Mouse (Mus musculus): Measurements from ENCODE around the gene Itpa.
A peak's percentile ranks its signal among the peaks of the same experiment; 100 is the strongest.
"Not testable (repeated sequence)": the region's sequence is repeated elsewhere in the genome, so short reads cannot be mapped to it uniquely, and the experiment has no call there.

Gene Itpa

GRCm38 (mm10) chr2:130667559-130667958 is at the start of gene Itpa:
Gene Itpa (plus strand): TSS chr2:130667610.
- peak; percentile 87 to 93 for DNase-seq

DNA sequence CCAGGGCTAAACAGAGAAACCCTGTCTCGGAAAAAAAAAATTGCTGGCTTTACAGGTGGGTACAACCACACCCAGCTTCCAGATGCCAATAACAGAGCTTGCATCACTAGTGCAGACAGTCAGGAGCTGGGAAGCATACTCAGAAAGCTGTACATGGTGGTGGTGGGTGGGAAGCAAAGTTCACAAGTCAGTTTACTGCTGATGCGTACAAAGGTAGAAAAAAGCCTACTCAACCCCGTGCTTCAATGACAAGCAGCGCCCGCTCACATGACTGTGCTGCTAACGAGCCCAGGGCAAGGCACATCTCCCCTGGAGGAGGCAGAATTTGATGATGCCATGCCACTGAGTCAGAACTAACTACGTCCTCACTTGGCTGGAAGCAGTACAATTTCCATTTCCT is 48.4 kb upstream of the Itpa start:
- no peak for DNase-seq

DNA sequence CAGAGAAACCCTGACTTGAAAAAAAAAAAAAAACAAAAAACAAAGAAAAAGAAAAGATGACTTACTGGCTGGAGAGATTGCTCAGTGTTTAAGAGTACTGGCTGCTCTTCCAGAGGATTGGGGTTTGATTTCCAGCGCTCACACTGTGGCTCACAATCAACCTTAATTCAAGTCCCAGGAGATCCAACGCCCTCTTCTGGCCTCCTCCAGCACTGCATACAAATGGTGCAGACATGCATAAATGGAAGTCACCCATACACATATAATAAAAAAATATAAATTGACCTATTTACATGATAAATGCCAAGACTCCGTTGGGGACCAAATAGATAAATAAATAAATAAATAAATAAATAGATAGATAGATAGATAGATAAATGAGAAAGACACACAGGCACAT is 39.0 kb upstream of the Itpa start:
- no peak for DNase-seq

- DNase-seq, result no peak
Measured at GRCm38 (mm10) chr2:130629080-130629838, 38.2 kb upstream of the Itpa start.

DNA sequence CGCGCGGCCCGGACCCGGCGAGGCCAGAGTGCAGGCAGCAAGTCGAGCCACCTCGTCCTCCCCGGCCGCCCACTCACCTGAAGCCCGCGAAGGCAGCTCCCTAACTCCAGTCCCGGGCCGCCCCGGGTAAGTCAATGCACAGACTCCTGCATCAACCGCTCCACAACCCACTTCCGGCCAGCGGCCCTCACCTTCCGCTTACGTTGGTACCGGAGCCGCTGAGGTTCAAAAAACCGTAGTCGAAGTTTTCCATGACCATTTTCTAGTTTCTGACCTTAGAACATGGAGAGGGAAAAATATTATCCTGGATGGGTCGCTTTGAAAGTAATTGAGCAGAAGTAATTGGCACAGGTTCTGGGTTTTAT is 37.6 kb upstream of the Itpa start, which contains the start of the genes Fastkd5 and Ubox5:
Fastkd5 (minus strand) TSS at position 189 of the 365 bp plus-strand sequence.
Ubox5 (minus strand) TSS at position 200 of the 365 bp plus-strand sequence.
- peak; percentile 97 for DNase-seq

- DNase-seq, result peak; percentile 35 to 60
Measured at GRCm38 (mm10) chr2:130632416-130632815, 35.0 kb upstream of the Itpa start.

DNA sequence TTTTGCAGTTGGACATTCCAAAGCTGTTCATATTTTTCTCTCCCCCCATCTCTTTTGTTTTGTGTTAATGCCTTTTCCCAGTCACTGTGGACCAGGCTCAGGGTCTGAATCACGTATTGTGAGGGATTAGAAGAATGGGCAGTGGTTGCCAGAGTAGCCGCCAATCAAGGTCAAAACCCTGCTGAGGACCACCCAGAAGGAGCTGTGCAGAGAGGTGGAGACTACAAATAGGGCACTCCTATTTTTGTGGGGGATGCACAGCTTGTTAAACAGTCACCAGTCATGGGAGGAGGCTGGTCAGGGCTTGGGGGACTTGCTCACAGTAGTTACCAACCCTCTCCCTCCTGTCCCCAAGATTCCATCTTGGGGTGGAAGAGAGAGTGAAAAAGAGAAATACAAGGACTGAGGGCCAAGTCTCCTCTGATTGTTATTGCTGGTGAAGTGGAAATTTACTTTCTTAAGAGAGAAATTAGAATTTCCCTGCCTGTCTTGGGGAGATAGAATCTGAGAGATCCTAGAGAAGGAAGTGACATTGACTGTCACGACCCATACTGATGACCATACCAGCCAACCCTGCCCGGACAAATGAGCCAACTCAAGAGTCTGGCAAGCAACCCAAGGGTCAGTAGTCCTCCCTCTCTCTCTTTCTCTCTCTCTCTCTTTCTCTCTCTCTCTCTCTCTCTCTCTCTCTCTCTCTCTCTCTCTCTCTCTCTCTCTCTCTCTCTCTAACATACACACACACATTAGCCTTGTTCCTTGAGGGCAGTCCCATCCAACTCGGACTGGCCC is 34.3 kb upstream of the Itpa start:
- peak in 1 of 2 experiments; percentile 28 for DNase-seq

DNA sequence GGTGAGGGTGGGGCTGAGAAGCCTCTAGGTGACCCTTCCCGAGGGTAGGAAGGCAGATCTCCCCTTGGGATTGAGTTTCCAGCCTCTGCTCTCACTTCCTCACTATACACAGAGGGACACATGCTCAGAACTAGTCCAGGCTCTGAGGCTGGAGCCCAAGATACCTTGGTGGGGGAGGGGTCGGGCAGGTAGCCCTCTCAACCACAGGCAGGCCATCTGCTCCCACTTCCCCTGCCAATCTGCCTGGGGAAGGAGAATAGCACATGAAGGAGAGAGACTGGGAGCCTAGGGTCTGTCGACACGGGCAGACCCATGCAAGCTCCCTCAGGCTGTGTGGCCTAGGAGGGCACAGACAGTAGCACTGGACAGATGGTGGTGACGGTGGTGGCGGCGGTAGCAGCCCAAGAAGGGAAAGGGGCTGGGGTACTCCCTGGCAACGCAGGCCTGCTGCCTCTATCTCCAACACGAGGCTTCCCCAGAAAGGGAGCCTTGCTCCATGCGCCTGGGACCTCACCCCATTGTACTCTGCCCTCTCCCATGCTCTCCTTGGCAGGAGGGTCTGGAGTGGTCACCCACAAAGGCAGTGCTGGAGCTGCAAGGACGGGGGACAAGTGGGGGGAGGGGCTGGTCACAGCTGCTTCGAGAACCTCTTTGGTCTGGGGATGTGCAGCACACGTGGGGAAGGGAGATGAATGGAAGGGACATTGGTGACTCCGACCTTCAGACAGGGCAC is 33.2 kb upstream of the Itpa start:
- no peak for DNase-seq

GRCm38 (mm10) chr2:130634739-130635411 is 32.5 kb upstream of the Itpa start:
- peak; percentile 61 to 74 for DNase-seq

DNA sequence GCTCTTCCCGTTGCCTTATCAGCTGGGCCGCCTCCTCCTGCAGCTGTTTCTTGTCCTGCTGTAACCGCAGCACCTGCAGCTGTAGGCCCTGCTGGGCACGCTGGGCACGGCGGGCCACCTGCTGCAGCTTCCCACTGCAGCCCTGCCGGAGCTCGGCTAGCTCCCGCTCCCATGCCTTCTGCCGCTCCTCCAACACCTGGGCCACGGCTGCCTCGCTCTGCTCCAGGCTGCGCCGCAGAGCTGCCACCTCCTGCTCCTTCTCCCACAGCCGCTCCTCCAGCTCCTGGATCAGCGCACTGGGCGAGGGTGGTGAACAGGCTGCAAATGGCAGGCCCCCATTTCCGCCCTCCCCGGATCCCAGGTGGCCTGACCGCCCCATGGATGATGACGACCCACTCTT is 31.6 kb upstream of the Itpa start:
- peak; percentile 35 to 58 for DNase-seq

DNA sequence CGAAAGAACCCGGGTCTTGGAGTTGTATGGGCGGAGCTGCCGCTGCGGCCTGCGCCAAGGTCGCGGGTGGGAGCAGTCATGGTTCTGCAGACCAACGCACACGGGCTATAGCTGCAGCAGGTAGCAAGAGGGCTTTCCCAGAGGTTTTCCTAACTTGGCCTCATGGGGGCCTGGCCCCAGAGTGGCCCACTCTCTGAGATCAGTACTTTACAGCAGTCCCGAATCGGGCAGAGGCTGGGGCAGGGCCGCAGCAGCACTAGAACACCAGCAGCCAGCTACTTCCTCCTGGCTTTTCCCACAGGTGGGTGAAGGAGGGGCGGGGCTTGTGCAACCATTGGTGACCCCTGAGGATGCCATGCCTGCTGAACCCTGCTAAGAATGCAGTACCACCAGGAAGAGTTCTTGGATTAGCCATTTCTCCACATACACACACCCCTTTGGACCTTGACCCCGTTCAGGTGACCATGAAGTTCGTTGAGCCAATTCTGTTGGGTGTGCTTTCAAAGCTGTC is 29.3 kb upstream of the Itpa start:
- DNase-seq, result peak; percentile 83 to 92

DNA sequence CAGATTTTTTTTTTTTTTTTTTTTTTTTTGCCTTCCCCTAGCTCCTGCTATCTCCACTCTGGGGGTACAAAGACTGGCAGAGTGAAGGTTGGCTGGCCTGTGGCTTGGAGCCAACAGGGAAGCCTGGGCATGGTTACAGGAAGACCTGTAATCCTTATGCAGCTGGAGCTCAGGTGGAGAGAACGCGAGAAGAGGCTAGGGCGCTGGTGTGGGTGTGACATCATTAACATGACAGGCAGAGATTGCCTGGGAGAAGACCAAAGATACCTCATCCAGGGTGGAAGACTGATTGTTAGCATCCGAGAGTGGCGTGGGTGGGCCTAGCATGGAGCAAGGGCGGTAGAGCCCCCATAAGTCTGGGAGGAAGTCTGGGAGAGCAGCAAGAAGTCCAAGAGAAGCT is 28.1 kb upstream of the Itpa start:
- DNase-seq, result peak in 1 of 2 experiments; percentile 27

- DNase-seq, result peak in 1 of 2 experiments; percentile 18
Measured at GRCm38 (mm10) chr2:130641351-130642025, 25.9 kb upstream of the Itpa start.

GRCm38 (mm10) chr2:130642197-130642660 is 25.2 kb upstream of the Itpa start:
- peak; percentile 19 to 47 for DNase-seq

DNA sequence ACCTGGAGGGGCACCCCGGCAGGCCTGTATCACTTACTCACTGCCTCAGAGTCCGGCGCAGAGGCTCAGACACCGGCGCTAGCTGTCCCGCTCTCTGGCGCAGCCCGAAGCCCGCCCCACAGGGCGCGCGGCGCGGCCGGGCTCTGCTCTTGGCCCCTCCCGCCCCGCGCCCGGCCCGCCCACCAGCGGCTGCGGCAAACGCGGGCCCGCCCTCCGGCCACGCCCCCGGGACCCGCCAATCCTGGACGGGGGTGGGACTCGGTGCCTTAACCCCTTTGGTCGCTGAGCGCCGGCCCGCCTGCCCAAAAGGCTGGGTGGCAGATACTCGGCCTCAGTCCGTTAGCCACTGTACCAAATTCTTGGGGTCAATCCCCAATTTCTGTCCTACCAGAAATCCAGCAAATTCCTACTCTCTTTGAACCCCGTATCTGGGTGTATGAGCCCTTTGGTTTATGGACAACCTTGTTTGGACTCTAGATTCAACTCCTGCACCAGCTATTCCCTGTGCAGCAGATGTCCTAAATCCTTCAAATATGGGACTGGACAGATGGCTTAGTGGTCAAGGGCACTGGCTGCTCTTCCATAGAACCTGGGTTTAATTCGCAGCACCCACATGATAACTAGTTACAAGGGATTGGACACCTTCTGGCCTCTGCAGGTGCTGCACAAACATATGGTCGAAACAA is 24.6 kb upstream of the Itpa start, which contains the start of gene Lzts3:
Lzts3 (minus strand) TSS at position 120 of the 686 bp plus-strand sequence.
- DNase-seq, result peak; percentile 96 to 97

DNA sequence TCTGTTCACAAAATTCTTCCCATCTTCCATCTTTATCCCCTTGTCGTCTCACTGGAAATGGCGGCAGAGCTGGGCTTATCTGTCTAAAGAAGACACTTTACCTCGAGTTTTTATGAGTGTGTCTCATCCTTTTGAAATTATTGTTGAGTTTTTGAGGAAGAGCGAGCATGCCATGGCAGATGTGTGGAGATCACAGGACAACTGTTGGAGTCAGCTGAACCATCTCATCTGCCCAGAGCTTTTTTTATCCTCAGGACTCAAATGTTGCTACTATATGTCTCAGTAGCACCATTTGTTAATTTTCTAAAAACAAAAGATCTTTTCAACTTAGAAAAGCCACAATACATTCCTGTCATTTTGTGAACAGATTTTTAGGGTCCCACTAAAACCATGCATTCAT is 22.2 kb upstream of the Itpa start:
- DNase-seq, result no peak

DNA sequence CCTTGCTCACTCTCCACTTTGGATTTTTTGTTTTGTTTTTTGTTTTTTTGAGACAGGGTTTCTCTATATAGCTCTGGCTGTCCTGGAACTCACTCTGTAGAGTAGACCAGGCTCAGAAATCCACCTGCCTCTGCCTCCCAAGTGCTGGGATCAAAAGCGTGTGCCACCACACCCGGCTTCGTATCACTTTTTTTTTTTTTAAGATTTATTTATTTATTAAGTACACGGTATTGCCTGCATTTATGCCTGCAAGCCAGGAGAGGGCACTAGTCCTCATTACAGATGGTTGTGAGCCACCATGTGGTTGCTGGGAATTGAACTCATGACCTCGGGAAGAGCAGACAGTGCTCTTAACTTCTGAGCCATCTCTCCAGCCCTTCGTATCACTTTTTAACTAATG is 18.4 kb upstream of the Itpa start:
- not testable (repeated sequence) for DNase-seq

DNA sequence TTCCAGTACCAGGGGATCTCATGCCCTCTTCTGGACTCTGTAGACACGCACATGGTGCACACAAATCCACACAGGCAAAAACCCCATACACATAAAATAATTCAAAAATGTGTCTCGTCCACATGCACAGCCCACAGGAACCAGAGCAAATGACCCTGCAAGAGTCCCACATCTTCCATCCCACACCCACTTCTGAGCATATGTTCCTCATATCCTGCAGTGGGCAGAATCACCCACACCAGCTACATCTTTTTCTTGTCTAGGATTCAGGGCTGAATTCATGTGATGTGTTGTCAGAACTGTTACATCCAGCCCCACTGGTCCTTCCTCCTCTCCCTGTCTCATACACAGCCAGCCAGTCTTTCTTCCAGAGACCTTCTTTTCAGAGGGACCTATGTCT is 14.1 kb upstream of the Itpa start:
- DNase-seq, result no peak

- no peak for DNase-seq
Measured at GRCm38 (mm10) chr2:130653760-130654159, 13.7 kb upstream of the Itpa start.

DNA sequence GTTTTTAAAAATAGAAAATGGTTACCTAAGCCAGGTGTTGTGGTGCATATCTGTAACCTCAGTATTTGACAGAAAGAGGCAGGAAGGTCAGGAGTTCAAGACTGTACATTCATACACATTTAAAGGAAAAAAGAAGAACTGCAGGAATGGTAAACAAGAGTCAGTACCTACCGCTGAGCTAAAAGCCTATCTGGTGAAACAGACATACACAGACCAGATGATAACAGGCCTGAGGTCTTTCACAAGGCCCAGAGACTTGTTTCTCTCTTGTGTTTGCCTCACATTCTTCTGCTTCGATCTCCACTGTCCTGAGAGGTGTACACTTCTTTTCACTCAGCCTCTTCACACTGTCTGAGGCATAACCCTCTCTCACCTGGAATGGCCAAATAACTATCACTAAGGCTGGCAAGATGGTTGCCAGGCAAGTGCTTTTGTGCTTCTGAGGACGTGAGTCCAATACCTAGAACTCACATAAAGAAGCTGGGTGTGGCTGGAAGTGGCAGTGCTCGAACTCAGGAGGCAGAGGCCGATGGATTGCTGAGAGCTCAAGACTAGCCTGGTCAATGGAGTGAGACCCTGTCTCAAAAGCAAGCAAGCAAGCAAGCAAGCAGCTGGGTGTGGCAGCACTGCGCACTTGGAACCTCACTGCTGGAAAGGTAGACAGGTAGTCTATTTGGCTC is 11.6 kb upstream of the Itpa start:
- DNase-seq, result no peak

All from kidney, postnatal 4 days (tissue).